Mouse (Mus musculus): ENCODE results near the gene Ttc8. TPM values are rescaled to one million over a fixed set of nuclear protein-coding genes. Genes with fewer than 3 reads are reported as not detected.

Ttc8 gene
- polyA plus RNA-seq, 1 experiment from 2014 or later, result 34.3 TPM

GRCm38 (mm10) chr12:99004752-99005151 lies 84.4 kb downstream of the Ttc8 start:
- Histone ChIP-seq H3K4me2 (replicated peaks) (no peak overlapping the region), H3K9ac (no peak overlapping the region), H3K9me3 (no peaks in the 10 kb centered on the region), H3K36me3 (no peaks in the 10 kb centered on the region), H3K4me3 (no peak overlapping the region), H3K4me1 (no peaks in the 10 kb centered on the region; the same call in 1 of the 2 replicates), H3K27me3 (replicated peaks) (no peaks in the 10 kb centered on the region), H3K27ac (no peak overlapping the region)
- WGBS, result 95% methylated on average over 2 of the region's 2 CpGs
- ATAC-seq (ENCODE audit: low FRiP score, low read depth), result no peak

GRCm38 (mm10) chr12:99008786-99009185 lies 88.4 kb downstream of the Ttc8 start:
- H3K4me3 ChIP-seq, result no peak overlapping the region
- H3K9me3 ChIP-seq, result no peaks in the 10 kb centered on the region
- no peaks in the 10 kb centered on the region for H3K27me3 ChIP-seq (replicated peaks)
- no peak overlapping the region for H3K9ac ChIP-seq
- no peaks in the 10 kb centered on the region for H3K36me3 ChIP-seq
- 87% methylated on average over 1 of the region's 1 CpGs for WGBS
- H3K4me2 ChIP-seq (replicated peaks), result no peak overlapping the region
- peaks cover 17% of the 10 kb centered on the region for H3K4me1 ChIP-seq
- no peak for ATAC-seq (ENCODE audit: low FRiP score, low read depth)
- H3K27ac ChIP-seq, result no peak overlapping the region

- H3K27ac ChIP-seq, result no peak overlapping the region
These were observed 89.1 kb downstream of the Ttc8 start for GRCm38 (mm10) chr12:99009430-99009829.

GRCm38 (mm10) chr12:99010044-99010443 lies 89.7 kb downstream of the Ttc8 start:
- 63% methylated on average over 6 of the region's 6 CpGs for WGBS
- Histone ChIP-seq H3K27me3 (replicated peaks) (no peaks in the 10 kb centered on the region), H3K4me3 (no peak overlapping the region), H3K9ac (no peak overlapping the region), H3K4me2 (replicated peaks) (no peak overlapping the region), H3K27ac (no peak overlapping the region), H3K36me3 (no peaks in the 10 kb centered on the region), H3K9me3 (no peaks in the 10 kb centered on the region), H3K4me1 (peaks cover 17% of the 10 kb centered on the region)
- ATAC-seq (ENCODE audit: low FRiP score, low read depth), result no peak

More at GRCm38 (mm10) chr12:99009430-99009829, 89.1 kb downstream of the Ttc8 start:
- H3K4me1 ChIP-seq, result peaks cover 17% of the 10 kb centered on the region
- no peaks in the 10 kb centered on the region for H3K9me3 ChIP-seq
- H3K4me2 ChIP-seq (replicated peaks), result no peak overlapping the region
- H3K36me3 ChIP-seq, result no peaks in the 10 kb centered on the region
- 22% methylated on average over 4 of the region's 4 CpGs for WGBS
- H3K4me3 ChIP-seq, result no peak overlapping the region
- no peaks in the 10 kb centered on the region for H3K27me3 ChIP-seq (replicated peaks)
- H3K9ac ChIP-seq, result no peak overlapping the region
- ATAC-seq (ENCODE audit: low FRiP score, low read depth), result no peak

- H3K9ac ChIP-seq, result no peak overlapping the region
These were observed 90.9 kb downstream of the Ttc8 start for GRCm38 (mm10) chr12:99011161-99011861.

GRCm38 (mm10) chr12:99015870-99016269 lies 95.5 kb downstream of the Ttc8 start:
- WGBS, result 94% methylated on average over 4 of the region's 4 CpGs
- no peaks in the 10 kb centered on the region for H3K27me3 ChIP-seq (replicated peaks)
- H3K4me2 ChIP-seq (replicated peaks), result no peak overlapping the region
- ATAC-seq (ENCODE audit: low FRiP score, low read depth), result no peak
- H3K4me3 ChIP-seq, result no peak overlapping the region
- H3K36me3 ChIP-seq, result no peaks in the 10 kb centered on the region
- no peaks in the 10 kb centered on the region for H3K9me3 ChIP-seq
- no peak overlapping the region for H3K9ac ChIP-seq
- peaks cover 9% of the 10 kb centered on the region for H3K4me1 ChIP-seq
- no peak overlapping the region for H3K27ac ChIP-seq

More at GRCm38 (mm10) chr12:99011161-99011861, 90.9 kb downstream of the Ttc8 start:
- Histone ChIP-seq H3K4me3 (no peak overlapping the region), H3K9me3 (no peaks in the 10 kb centered on the region), H3K36me3 (no peaks in the 10 kb centered on the region), H3K4me1 (peaks cover 17% of the 10 kb centered on the region), H3K4me2 (replicated peaks) (peak overlapping the region; percentile 39), H3K27ac (peak overlapping the region; percentile 37), H3K27me3 (replicated peaks) (no peaks in the 10 kb centered on the region)
- peak; percentile 96 for ATAC-seq (ENCODE audit: low FRiP score, low read depth)
- 3% methylated on average over 22 of the region's 22 CpGs for WGBS

- Histone ChIP-seq H3K4me3 (no peak overlapping the region), H3K27me3 (replicated peaks) (0 out of 2 replicates have a peak, but pooled peaks cover 6% of the 10 kb centered on the region), H3K4me1 (no peaks in the 10 kb centered on the region; the same call in 1 of the 2 replicates), H3K9me3 (no peaks in the 10 kb centered on the region), H3K9ac (no peak overlapping the region), H3K4me2 (replicated peaks) (no peak overlapping the region), H3K36me3 (no peaks in the 10 kb centered on the region), H3K27ac (no peak overlapping the region)
- ATAC-seq (ENCODE audit: low FRiP score, low read depth), result no peak
- WGBS, result 70% methylated on average over 6 of the region's 6 CpGs
These were observed 104.1 kb downstream of the Ttc8 start for GRCm38 (mm10) chr12:99024430-99024960.

- no peak overlapping the region for H3K4me3 ChIP-seq
- no peak overlapping the region for H3K4me2 ChIP-seq (replicated peaks)
- no peak for ATAC-seq (ENCODE audit: low FRiP score, low read depth)
- H3K9ac ChIP-seq, result no peak overlapping the region
- no peaks in the 10 kb centered on the region for H3K9me3 ChIP-seq
- peaks cover 11% of the 10 kb centered on the region; the same call in 1 of the 2 replicates for H3K27me3 ChIP-seq (replicated peaks)
- no peak overlapping the region for H3K27ac ChIP-seq
- H3K36me3 ChIP-seq, result no peaks in the 10 kb centered on the region
- H3K4me1 ChIP-seq, result no peaks in the 10 kb centered on the region; the same call in 1 of the 2 replicates
- 88% methylated on average over 2 of the region's 2 CpGs for WGBS
These were observed 105.9 kb downstream of the Ttc8 start for GRCm38 (mm10) chr12:99026291-99026690.

- no peak overlapping the region for H3K9ac ChIP-seq
- H3K4me1 ChIP-seq, result no peaks in the 10 kb centered on the region; the same call in 1 of the 2 replicates
- H3K4me2 ChIP-seq (replicated peaks), result no peak overlapping the region
- H3K9me3 ChIP-seq, result no peaks in the 10 kb centered on the region
- no peak for ATAC-seq (ENCODE audit: low FRiP score, low read depth)
- no peak overlapping the region for H3K27ac ChIP-seq
- no peaks in the 10 kb centered on the region for H3K36me3 ChIP-seq
- peaks cover 18% of the 10 kb centered on the region for H3K27me3 ChIP-seq (replicated peaks)
- H3K4me3 ChIP-seq, result no peak overlapping the region
- 68% methylated on average over 5 of the region's 5 CpGs for WGBS
These were observed 108.3 kb downstream of the Ttc8 start for GRCm38 (mm10) chr12:99028665-99029064.

GRCm38 (mm10) chr12:99030022-99030421 lies 109.6 kb downstream of the Ttc8 start:
- no peaks in the 10 kb centered on the region for H3K36me3 ChIP-seq
- no peak for ATAC-seq (ENCODE audit: low FRiP score, low read depth)
- H3K9me3 ChIP-seq, result no peaks in the 10 kb centered on the region
- no peak overlapping the region for H3K4me2 ChIP-seq (replicated peaks)
- H3K9ac ChIP-seq, result no peak overlapping the region
- 74% methylated on average over 1 of the region's 1 CpGs for WGBS
- H3K4me3 ChIP-seq, result no peak overlapping the region
- H3K27me3 ChIP-seq (replicated peaks), result peaks cover 31% of the 10 kb centered on the region
- no peak overlapping the region for H3K27ac ChIP-seq
- H3K4me1 ChIP-seq, result no peaks in the 10 kb centered on the region
